In the genomic region with DNA sequence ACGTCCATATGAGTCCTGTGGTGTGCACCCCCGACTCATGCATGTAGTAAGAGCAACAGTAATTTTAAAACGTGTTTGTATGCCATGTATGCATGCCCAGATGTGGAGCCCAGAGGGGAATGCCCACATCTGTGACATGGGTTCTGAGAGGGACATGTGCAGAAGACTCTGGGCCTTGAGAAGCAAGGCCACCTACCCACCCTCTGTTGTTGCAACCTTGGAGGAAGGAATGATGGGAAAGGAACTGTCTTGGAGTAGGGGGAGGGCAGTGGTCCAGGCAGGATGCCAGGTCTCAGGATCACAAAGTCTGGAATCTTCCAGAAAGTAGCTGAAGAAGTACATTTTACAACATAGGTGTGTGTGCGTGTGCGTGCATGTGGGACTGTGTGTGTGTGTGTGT, we compare ENCODE assay signal across 24 mouse cellular contexts.
DNase-seq lines count a peak whose midpoint lies in the region; ATAC-seq and TF ChIP-seq lines count a peak whose summit lies in the region.
"Had no signal": no experiment of that assay in that cellular context is flagged by ENCODE, and none has a peak within 500 bp of the region (broad histone marks: within the 10 kb centered on the region; RNA-seq: fewer than 3 reads in every experiment).

No protein-coding gene starts in this region.

- H3K27ac ChIP-seq in lung, embryonic 14.5 days (ENCODE audit: low read depth), result peak overlapping the region; percentile 36; the same call in 1 of the 2 replicates
- no peak overlapping the region for H3K27ac ChIP-seq in kidney, embryonic 16.5 days (ENCODE audit: low read length)
- H3K27ac ChIP-seq: forebrain, embryonic 15.5 days; hindbrain, embryonic 13.5 days; left cerebral cortex, adult 2 months; liver, embryonic 15.5 days; neural tube, embryonic 13.5 days; stomach, postnatal 0 days had no signal

- no peak overlapping the region for H3K9ac ChIP-seq in lung, embryonic 14.5 days
- H3K9ac ChIP-seq in kidney, embryonic 16.5 days (replicated peaks; ENCODE audit: low read length), result no peak overlapping the region
- H3K9ac ChIP-seq: forebrain, embryonic 15.5 days; hindbrain, embryonic 13.5 days; liver, embryonic 15.5 days; neural tube, embryonic 13.5 days had no signal

- no peaks in the 10 kb centered on the region for H3K9me3 ChIP-seq in lung, embryonic 14.5 days (ENCODE audit: low read depth, low read length)
- no peaks in the 10 kb centered on the region for H3K9me3 ChIP-seq in kidney, embryonic 16.5 days (ENCODE audit: low read length)
- H3K9me3 ChIP-seq: forebrain, embryonic 15.5 days; hindbrain, embryonic 13.5 days; liver, embryonic 15.5 days; neural tube, embryonic 13.5 days had no signal

- no peak overlapping the region for H3K4me2 ChIP-seq in lung, embryonic 14.5 days
- H3K4me2 ChIP-seq in kidney, embryonic 16.5 days (replicated peaks; ENCODE audit: low read depth, low read length), result no peak overlapping the region
- H3K4me2 ChIP-seq: forebrain, embryonic 15.5 days; heart, embryonic 11.5 days; hindbrain, embryonic 13.5 days; liver, embryonic 15.5 days; neural tube, embryonic 13.5 days had no signal

- DNase-seq in adrenal gland, postnatal 10 days, result peak; percentile 41
- DNase-seq in adrenal gland, postnatal 25 days, result no peak
- DNase-seq in lung, embryonic 14.5 days, result no peak
- no peak for DNase-seq in lung, postnatal 10 days
- peak; percentile 44 for DNase-seq in CD4-positive helper T cell, adult 2 months (ENCODE audit: low read depth, low spot score)
- peak; percentile 63 for DNase-seq in induced T-regulatory cell, adult 2 months (ENCODE audit: low read depth)
- DNase-seq: cerebellum, adult 18-20 months; cerebellum, postnatal 36 days; heart, postnatal 14 days; kidney, adult 9 months; kidney, postnatal 36 days; layer of hippocampus, adult 9-11 months; lung, postnatal 14 days; midbrain, embryonic 14.5 days; thymus, postnatal 36 days had no signal

- no peak overlapping the region for H3K4me3 ChIP-seq in lung, embryonic 14.5 days (ENCODE audit: low read depth, low read length)
- H3K4me3 ChIP-seq in kidney, embryonic 16.5 days (ENCODE audit: low read length), result no peak overlapping the region
- H3K4me3 ChIP-seq: forebrain, embryonic 15.5 days; hindbrain, embryonic 13.5 days; left cerebral cortex, adult 2 months; liver, embryonic 15.5 days; megakaryocyte, embryonic 14.5 days; neural tube, embryonic 13.5 days had no signal

- 0 out of 2 replicates have a peak, but pooled peaks cover 5% of the 10 kb centered on the region for H3K4me1 ChIP-seq in lung, embryonic 14.5 days (ENCODE audit: insufficient read depth)
- H3K4me1 ChIP-seq in kidney, embryonic 16.5 days (ENCODE audit: insufficient read depth, low read length), result peaks cover 25% of the 10 kb centered on the region

- no peak for ATAC-seq in lung, embryonic 14.5 days (ENCODE audit: insufficient read depth)
- ATAC-seq in kidney, embryonic 16.5 days (ENCODE audit: low FRiP score, low TSS enrichment), result no peak
- ATAC-seq: forebrain, embryonic 15.5 days had no signal

- peaks cover 7% of the 10 kb centered on the region; the same call in 1 of the 2 replicates for H3K36me3 ChIP-seq in lung, embryonic 14.5 days (ENCODE audit: insufficient read depth)
- peaks cover 9% of the 10 kb centered on the region; the same call in 1 of the 2 replicates for H3K36me3 ChIP-seq in kidney, embryonic 16.5 days (ENCODE audit: insufficient read depth, low read length)
- H3K36me3 ChIP-seq: forebrain, embryonic 15.5 days; hindbrain, embryonic 13.5 days; neural tube, embryonic 13.5 days had no signal

- no peak for TF ChIP-seq CTCF in lung, embryonic 14.5 days (IDR thresholded peaks at IDR 0.05; ENCODE audit: low read depth)

- 84% methylated on average over 5 of the region's 5 CpGs for WGBS in lung, embryonic 14.5 days
- 84% methylated on average over 5 of the region's 5 CpGs for WGBS in kidney, embryonic 16.5 days

- H3K27me3 ChIP-seq in lung, embryonic 14.5 days (ENCODE audit: insufficient read depth, low read length), result no peaks in the 10 kb centered on the region
- H3K27me3 ChIP-seq in kidney, embryonic 16.5 days (ENCODE audit: insufficient read depth, low read length), result no peaks in the 10 kb centered on the region
- H3K27me3 ChIP-seq: forebrain, embryonic 15.5 days; hindbrain, embryonic 13.5 days; liver, embryonic 15.5 days; megakaryocyte, embryonic 14.5 days; neural tube, embryonic 13.5 days had no signal

Comparison
In these comparisons a context has a peak if more than half of its experiments do, and no peak if none do; other contexts are left out.
1. DNase-seq: peak in adrenal gland, postnatal 10 days (single experiment), CD4-positive helper T cell, adult 2 months (single experiment) and induced T-regulatory cell, adult 2 months (single experiment); none in adrenal gland, postnatal 25 days (single experiment), lung, embryonic 14.5 days (single experiment) and lung, postnatal 10 days (single experiment).